Mouse (Mus musculus) forebrain, embryonic 16.5 days (tissue): ENCODE measurements around the gene Ski. TPM values are rescaled to one million over a fixed set of nuclear protein-coding genes. Genes with fewer than 3 reads are reported as not detected.

Source experiments
- ATAC-seq: fragments of 200-750 bp; cut with Nextera tagmentation; 2 replicates; pipeline ENCODE4 v1.8.0; 2017; ENCODE audit warnings: mild to moderate bottlenecking, moderate library complexity
- H3K27ac ChIP-seq: fragments of 300-500 bp; sonication (generic); 2 replicates; pipeline ENCODE4 v1.5.1; 2014; ENCODE audit warnings: low read length, control low read depth
- H3K27me3 ChIP-seq: fragments of 300-500 bp; sonication (generic); replicated peaks from 2 replicates; pipeline ENCODE4 v1.6.1; 2014; ENCODE audit warnings: low read length; ENCODE audit not compliant: control insufficient read depth, insufficient read depth
- H3K36me3 ChIP-seq: fragments of 300-500 bp; sonication (generic); 2 replicates; pipeline ENCODE4 v1.6.1; 2014; ENCODE audit not compliant: control insufficient read depth, insufficient read depth
- H3K4me1 ChIP-seq: fragments of 300-500 bp; sonication (generic); replicated peaks from 2 replicates; pipeline ENCODE4 v1.6.1; 2014; ENCODE audit warnings: low read length; ENCODE audit not compliant: control insufficient read depth, insufficient read depth
- H3K4me2 ChIP-seq: fragments of 300-500 bp; sonication (generic); 2 replicates; pipeline ENCODE4 v1.6.1; 2014; ENCODE audit warnings: mild to moderate bottlenecking, low read length, control low read depth
- H3K4me3 ChIP-seq: fragments of 300-500 bp; sonication (generic); replicated peaks from 2 replicates; pipeline ENCODE4 v1.5.1; 2014; ENCODE audit warnings: mild to moderate bottlenecking, low read length, control low read depth
- H3K9ac ChIP-seq: fragments of 300-500 bp; sonication (generic); replicated peaks from 2 replicates; pipeline ENCODE4 v1.6.1; 2014; ENCODE audit warnings: low read depth, low read length, control low read depth
- H3K9me3 ChIP-seq: fragments of 300-500 bp; sonication (generic); 2 replicates; pipeline ENCODE4 v1.6.1; 2016; ENCODE audit warnings: low read length; ENCODE audit not compliant: control insufficient read depth
- WGBS: fragments of 180-500 bp; shearing (Covaris S2); extraction: QIAGEN DNeasy Blood & Tissue Kit; methylation state at CpG from one replicate; pipeline ENCODE4 v1.1.7; 2014; 5-methylcytosine and 5-hydroxymethylcytosine counted together
- polyA plus RNA-seq: library from polyadenylated mRNA; unstranded; fragments of >200 nt; fragmentation: Nextera tagmentation; extraction: Ambion mirVana; gene quantifications from 2 replicates; pipeline ENCODE4 v1.2.1, GENCODE M21; 2015

Gene Ski
- polyA plus RNA-seq, 1 experiment from 2014 or later = 15.8 TPM

- ATAC-seq = no peak
- H3K9me3 ChIP-seq = no peaks in the 10 kb centered on the region
- no peaks in the 10 kb centered on the region for H3K27me3 ChIP-seq
- H3K27ac ChIP-seq = peak overlapping the region; percentile 68
- 0 out of 2 replicates have a peak overlapping the region, but pooled peaks have one; percentile 10 for H3K9ac ChIP-seq
- WGBS = 38% methylated on average over 20 of the region's 20 CpGs
- no peak overlapping the region for H3K4me3 ChIP-seq
- H3K4me2 ChIP-seq = no peak overlapping the region
- H3K4me1 ChIP-seq = peaks cover 40% of the 10 kb centered on the region
- no peaks in the 10 kb centered on the region for H3K36me3 ChIP-seq
Measured at GRCm38 (mm10) chr4:155133658-155134417, 88.6 kb downstream of the Ski start.

- Histone ChIP-seq H3K9me3 (no peaks in the 10 kb centered on the region), H3K27me3 (no peaks in the 10 kb centered on the region), H3K4me3 (no peak overlapping the region), H3K36me3 (no peaks in the 10 kb centered on the region), H3K27ac (peak overlapping the region; percentile 68), H3K4me2 (no peak overlapping the region), H3K9ac (peak overlapping the region; percentile 10; the same call in 1 of the 2 replicates), H3K4me1 (peaks cover 40% of the 10 kb centered on the region)
- 41% methylated on average over 3 of the region's 3 CpGs for WGBS
- no peak for ATAC-seq
Measured at GRCm38 (mm10) chr4:155133188-155133587, 89.2 kb downstream of the Ski start.

- Histone ChIP-seq H3K4me3 (no peak overlapping the region), H3K4me1 (peaks cover 40% of the 10 kb centered on the region), H3K9ac (no peak overlapping the region; the same call in 1 of the 2 replicates), H3K27me3 (no peaks in the 10 kb centered on the region), H3K4me2 (no peak overlapping the region), H3K9me3 (no peaks in the 10 kb centered on the region), H3K27ac (peak overlapping the region; percentile 60), H3K36me3 (no peaks in the 10 kb centered on the region)
- 71% methylated on average over 7 of the region's 7 CpGs for WGBS
- no peak for ATAC-seq
Measured at GRCm38 (mm10) chr4:155130616-155131015, 91.8 kb downstream of the Ski start.

- Histone ChIP-seq H3K36me3 (no peaks in the 10 kb centered on the region), H3K27me3 (no peaks in the 10 kb centered on the region), H3K9me3 (no peaks in the 10 kb centered on the region), H3K4me1 (peaks cover 40% of the 10 kb centered on the region), H3K9ac (peak overlapping the region; percentile 18), H3K4me3 (no peak overlapping the region), H3K4me2 (no peak overlapping the region), H3K27ac (peak overlapping the region; percentile 60)
- 27% methylated on average over 14 of the region's 14 CpGs for WGBS
- peak; percentile 88 for ATAC-seq
Measured at GRCm38 (mm10) chr4:155129996-155130395, 92.4 kb downstream of the Ski start.

GRCm38 (mm10) chr4:155129132-155129917 is 93.1 kb downstream of the Ski start:
- Histone ChIP-seq H3K27ac (peak overlapping the region; percentile 60), H3K9ac (peak overlapping the region; percentile 18), H3K27me3 (no peaks in the 10 kb centered on the region)

GRCm38 (mm10) chr4:155128411-155128810 is 94.0 kb downstream of the Ski start:
- Histone ChIP-seq H3K27ac (no peak overlapping the region), H3K27me3 (no peaks in the 10 kb centered on the region), H3K4me3 (no peak overlapping the region), H3K4me2 (no peak overlapping the region), H3K36me3 (no peaks in the 10 kb centered on the region), H3K9me3 (no peaks in the 10 kb centered on the region), H3K4me1 (peaks cover 26% of the 10 kb centered on the region), H3K9ac (no peak overlapping the region)
- ATAC-seq = no peak
- 92% methylated on average over 15 of the region's 15 CpGs for WGBS

More at GRCm38 (mm10) chr4:155129132-155129917, 93.1 kb downstream of the Ski start:
- Histone ChIP-seq H3K4me2 (no peak overlapping the region), H3K4me1 (peaks cover 35% of the 10 kb centered on the region), H3K4me3 (no peak overlapping the region), H3K36me3 (no peaks in the 10 kb centered on the region), H3K9me3 (no peaks in the 10 kb centered on the region)
- 86% methylated on average over 10 of the region's 10 CpGs for WGBS
- peak; percentile 1; the same call in 1 of the 2 replicates for ATAC-seq

GRCm38 (mm10) chr4:155126602-155127372 is 95.6 kb downstream of the Ski start:
- Histone ChIP-seq H3K36me3 (no peaks in the 10 kb centered on the region), H3K27me3 (no peaks in the 10 kb centered on the region), H3K4me1 (peaks cover 34% of the 10 kb centered on the region), H3K27ac (no peak overlapping the region), H3K9me3 (no peaks in the 10 kb centered on the region), H3K4me3 (no peak overlapping the region), H3K9ac (no peak overlapping the region), H3K4me2 (no peak overlapping the region)
- WGBS = 74% methylated on average over 7 of the region's 7 CpGs
- ATAC-seq = no peak

- no peaks in the 10 kb centered on the region for H3K9me3 ChIP-seq
- H3K4me3 ChIP-seq = no peak overlapping the region
- H3K9ac ChIP-seq = no peak overlapping the region
- H3K4me1 ChIP-seq = peaks cover 34% of the 10 kb centered on the region
- no peaks in the 10 kb centered on the region for H3K36me3 ChIP-seq
- H3K27me3 ChIP-seq = no peaks in the 10 kb centered on the region
- WGBS = 90% methylated on average over 5 of the region's 5 CpGs
- no peak for ATAC-seq
- H3K4me2 ChIP-seq = no peak overlapping the region
- no peak overlapping the region for H3K27ac ChIP-seq
Measured at GRCm38 (mm10) chr4:155126194-155126593, 96.2 kb downstream of the Ski start.

- H3K9ac ChIP-seq = no peak overlapping the region
Measured at GRCm38 (mm10) chr4:155125310-155125709, 97.1 kb downstream of the Ski start.

More at GRCm38 (mm10) chr4:155125310-155125709, 97.1 kb downstream of the Ski start:
- H3K4me3 ChIP-seq = no peak overlapping the region
- 69% methylated on average over 7 of the region's 7 CpGs for WGBS
- H3K27ac ChIP-seq = no peak overlapping the region
- no peak for ATAC-seq
- no peak overlapping the region for H3K4me2 ChIP-seq
- no peaks in the 10 kb centered on the region for H3K36me3 ChIP-seq
- H3K27me3 ChIP-seq = no peaks in the 10 kb centered on the region
- H3K4me1 ChIP-seq = peaks cover 30% of the 10 kb centered on the region
- H3K9me3 ChIP-seq = no peaks in the 10 kb centered on the region
